Mouse (Mus musculus) liver, adult 2 months (tissue): ENCODE data around the gene Clasrp. TPM values are rescaled to one million over a fixed set of nuclear protein-coding genes. Genes with fewer than 3 reads are reported as not detected.

Experiments used
- DNase-seq: peaks from one replicate; pipeline ENCODE4 v3.0.0-alpha.2; 2011; ENCODE audit warnings: low read depth, low spot score; ENCODE audit errors: extremely low read depth
- H3K27ac ChIP-seq: fragments of 200-500 bp; replicated peaks from 2 replicates; pipeline ENCODE4 v1.5.1; 2012; ENCODE audit warnings: low read depth, mild to moderate bottlenecking, control low read depth, inconsistent platforms, low read length; ENCODE audit not compliant: insufficient read depth
- H3K27me3 ChIP-seq: fragments of 200-500 bp; 2 replicates; pipeline ENCODE4 v1.6.1; 2012; ENCODE audit warnings: mild to moderate bottlenecking, moderate library complexity, low read length, inconsistent platforms; ENCODE audit not compliant: control insufficient read depth, insufficient read depth
- H3K36me3 ChIP-seq: fragments of 200-500 bp; 2 replicates; pipeline ENCODE4 v1.6.1; 2012; ENCODE audit warnings: low read length, inconsistent platforms; ENCODE audit not compliant: control insufficient read depth, insufficient read depth
- H3K4me1 ChIP-seq: fragments of 200-500 bp; 2 replicates; pipeline ENCODE4 v1.6.1; 2011; ENCODE audit warnings: low read length; ENCODE audit not compliant: control insufficient read depth, insufficient read depth
- H3K4me3 ChIP-seq: fragments of 200-500 bp; 2 replicates; pipeline ENCODE4 v1.5.1; 2011; ENCODE audit warnings: low read depth, mild to moderate bottlenecking, control low read depth, low read length, moderate library complexity; ENCODE audit not compliant: insufficient read depth
- H3K79me2 ChIP-seq: fragments of 200-500 bp; 2 replicates; pipeline ENCODE4 v1.6.1; 2012; ENCODE audit warnings: inconsistent platforms, mild to moderate bottlenecking, low read length, moderate library complexity; ENCODE audit not compliant: control insufficient read depth, insufficient read depth
- H3K9ac ChIP-seq: fragments of 200-500 bp; 2 replicates; pipeline ENCODE4 v1.6.1; 2012; ENCODE audit warnings: low read depth, mild to moderate bottlenecking, control low read depth, inconsistent platforms, low read length
- CTCF ChIP-seq: fragments of 200-500 bp; IDR thresholded peaks from 2 replicates; pipeline ENCODE4 v1.5.1; 2011; ENCODE audit warnings: low read depth, low read length, control low read depth
- POLR2A ChIP-seq: fragments of 200-500 bp; IDR thresholded peaks from 2 replicates; pipeline ENCODE4 v1.6.1; 2011; ENCODE audit warnings: low read length, control low read depth; ENCODE audit not compliant: insufficient read depth; ENCODE audit errors: extremely low read depth
- WGBS: fragments of 180-500 bp; shearing (Covaris S2); methylation state at CpG from one replicate; pipeline ENCODE4 v1.1.7; 2018; 5-methylcytosine and 5-hydroxymethylcytosine counted together
- polyA plus RNA-seq: library from polyadenylated mRNA; depleted of rRNA; stranded (reverse); fragments of >200 nt; gene quantifications from 2 replicates; pipeline ENCODE4 v1.2.3, GENCODE M21; 2012; rRNA removed
- total RNA-seq: library from RNA; depleted of rRNA; stranded (reverse); fragments of >200 nt; gene quantifications from 2 replicates; pipeline ENCODE4 v1.2.3, GENCODE M21; 2014; rRNA removed

The Clasrp gene
- 4.9 and 5.3 TPM in 2 replicates for total RNA-seq
- 18.0 and 24.8 TPM in 2 replicates for polyA plus RNA-seq

- TF ChIP-seq CTCF: no peak
- TF ChIP-seq POLR2A: peak; percentile 65
- H3K36me3 ChIP-seq: no peaks in the 10 kb centered on the region
- peaks cover 14% of the 10 kb centered on the region; the same call in 1 of the 2 replicates for H3K79me2 ChIP-seq
- H3K27ac ChIP-seq: peak within 1 kb of the TSS; percentile 28; the same call in 1 of the 2 replicates
- H3K4me3 ChIP-seq: peak within 1 kb of the TSS; percentile 79
- peak; percentile 86 for DNase-seq
- H3K4me1 ChIP-seq: peaks cover 5% of the 10 kb centered on the region; the same call in 1 of the 2 replicates
- peak within 1 kb of the TSS; percentile 89 for H3K9ac ChIP-seq
- 1% methylated on average over 50 of the region's 57 CpGs for WGBS
- H3K27me3 ChIP-seq: no peaks in the 10 kb centered on the region
These were observed at the start of gene Clasrp for GRCm38 (mm10) chr7:19603849-19604605. Gene Clasrp (minus strand): TSS chr7:19604486.

GRCm38 (mm10) chr7:19652614-19653013 lies 48.3 kb upstream of the Clasrp start:
- Histone ChIP-seq H3K27me3 (no peaks in the 10 kb centered on the region), H3K4me3 (no peak overlapping the region), H3K36me3 (peaks cover 25% of the 10 kb centered on the region; the same call in 1 of the 2 replicates), H3K79me2 (peaks cover 7% of the 10 kb centered on the region; the same call in 1 of the 2 replicates), H3K27ac (no peak overlapping the region), H3K4me1 (no peaks in the 10 kb centered on the region), H3K9ac (no peak overlapping the region)
- DNase-seq: no peak
- TF ChIP-seq CTCF: no peak
- TF ChIP-seq POLR2A: no peak
- 92% methylated on average over 2 of the region's 2 CpGs for WGBS

- H3K36me3 ChIP-seq: peaks cover 25% of the 10 kb centered on the region; the same call in 1 of the 2 replicates
- H3K79me2 ChIP-seq: peaks cover 7% of the 10 kb centered on the region; the same call in 1 of the 2 replicates
- no peaks in the 10 kb centered on the region for H3K27me3 ChIP-seq
- TF ChIP-seq CTCF (no peak), POLR2A (no peak)
- no peak for DNase-seq
- no peak overlapping the region for H3K4me3 ChIP-seq
- no peak overlapping the region for H3K27ac ChIP-seq
- 83% methylated on average over 6 of the region's 6 CpGs for WGBS
- no peaks in the 10 kb centered on the region for H3K4me1 ChIP-seq
- H3K9ac ChIP-seq: no peak overlapping the region
These were observed 46.9 kb upstream of the Clasrp start for GRCm38 (mm10) chr7:19651063-19651786.

GRCm38 (mm10) chr7:19641223-19641622 lies 36.9 kb upstream of the Clasrp start:
- DNase-seq: no peak
- Histone ChIP-seq H3K4me3 (no peak overlapping the region), H3K4me1 (no peaks in the 10 kb centered on the region), H3K79me2 (no peaks in the 10 kb centered on the region), H3K27me3 (no peaks in the 10 kb centered on the region), H3K9ac (no peak overlapping the region), H3K27ac (no peak overlapping the region), H3K36me3 (peaks cover 20% of the 10 kb centered on the region)
- WGBS: 96% methylated on average over 4 of the region's 4 CpGs
- TF ChIP-seq CTCF: no peak
- no peak for TF ChIP-seq POLR2A

GRCm38 (mm10) chr7:19635074-19635827 lies 31.0 kb upstream of the Clasrp start:
- H3K79me2 ChIP-seq: no peaks in the 10 kb centered on the region
- no peaks in the 10 kb centered on the region for H3K27me3 ChIP-seq
- DNase-seq: no peak
- peaks cover 5% of the 10 kb centered on the region for H3K36me3 ChIP-seq
- H3K4me1 ChIP-seq: no peaks in the 10 kb centered on the region
- no peak overlapping the region for H3K4me3 ChIP-seq
- 78% methylated on average over 11 of the region's 11 CpGs for WGBS
- TF ChIP-seq POLR2A: no peak
- no peak for TF ChIP-seq CTCF
- H3K9ac ChIP-seq: no peak overlapping the region
- H3K27ac ChIP-seq: no peak overlapping the region
